Mouse (Mus musculus) ES-CJ7 (cell line): ENCODE measurements around the gene Sympk.
A peak's percentile ranks its signal among the peaks of the same experiment; 100 is the strongest.

Experiments used
- DNase-seq: peaks from one replicate; pipeline ENCODE4 v3.0.0; 2011; ENCODE audit warnings: low read depth, low spot score

The Sympk gene

DNA sequence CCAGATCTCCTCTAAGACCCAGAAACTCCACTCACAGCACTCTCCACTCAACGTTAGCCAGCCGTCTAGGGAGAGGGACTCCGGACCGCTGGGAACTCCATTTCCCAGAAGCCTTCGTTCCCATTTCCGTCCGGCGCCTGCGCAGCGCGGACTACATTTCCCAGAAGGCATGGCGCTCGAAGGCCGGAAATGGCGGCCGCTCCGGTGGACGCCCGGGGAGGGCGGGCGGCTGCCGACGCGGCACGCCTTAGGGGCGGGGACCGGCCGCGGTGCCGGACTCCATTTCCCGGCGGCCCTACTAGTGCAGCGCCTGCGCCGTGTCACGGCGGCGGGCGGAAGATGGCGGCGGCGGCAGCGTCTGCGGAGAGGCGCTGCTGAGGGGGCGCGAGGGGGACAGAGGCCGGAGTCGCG, at the start of gene Sympk:
Sympk (plus strand) TSS at position 282 of the 411 bp plus-strand sequence.
- DNase-seq = peak; percentile 93

DNA sequence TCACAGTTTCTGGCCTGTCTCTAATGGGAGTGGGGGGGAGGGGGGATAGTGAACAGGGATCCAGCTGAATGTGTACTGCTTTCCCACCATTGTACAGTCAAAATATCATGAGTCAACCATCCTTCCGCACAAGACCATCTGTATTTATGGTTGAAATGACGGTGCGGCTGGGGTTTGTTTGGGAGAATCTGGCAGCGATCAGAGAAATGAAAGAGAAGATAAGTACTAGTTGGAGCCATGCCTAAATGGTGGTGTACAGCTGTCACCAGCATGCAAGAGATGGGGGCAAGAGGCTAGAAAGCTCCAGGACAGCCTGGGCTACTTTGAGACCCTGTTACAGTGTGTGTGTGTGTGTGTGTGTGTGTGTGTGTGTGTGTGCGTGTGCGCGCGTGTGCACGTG, 45.8 kb upstream of the Sympk start:
- no peak for DNase-seq

DNA sequence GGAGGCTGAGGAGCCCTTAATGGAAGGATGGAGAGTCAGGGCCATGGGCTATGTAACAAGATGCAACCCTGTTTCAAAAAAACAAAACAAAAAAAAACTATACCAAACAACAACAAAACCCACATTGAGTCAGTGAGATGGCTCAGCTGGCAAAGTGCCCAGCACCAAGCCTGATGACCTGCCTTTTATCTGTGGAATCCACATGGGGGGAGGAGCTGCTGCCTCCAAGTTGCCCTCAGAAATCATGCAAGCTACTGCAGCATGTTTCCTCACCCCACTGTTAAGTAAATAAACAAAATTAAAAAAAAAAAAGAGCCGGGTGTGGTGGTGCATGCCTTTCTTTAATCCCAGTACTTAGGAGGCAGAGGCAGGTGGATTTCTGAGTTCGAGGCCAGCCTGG, 37.7 kb upstream of the Sympk start:
- no peak for DNase-seq

DNA sequence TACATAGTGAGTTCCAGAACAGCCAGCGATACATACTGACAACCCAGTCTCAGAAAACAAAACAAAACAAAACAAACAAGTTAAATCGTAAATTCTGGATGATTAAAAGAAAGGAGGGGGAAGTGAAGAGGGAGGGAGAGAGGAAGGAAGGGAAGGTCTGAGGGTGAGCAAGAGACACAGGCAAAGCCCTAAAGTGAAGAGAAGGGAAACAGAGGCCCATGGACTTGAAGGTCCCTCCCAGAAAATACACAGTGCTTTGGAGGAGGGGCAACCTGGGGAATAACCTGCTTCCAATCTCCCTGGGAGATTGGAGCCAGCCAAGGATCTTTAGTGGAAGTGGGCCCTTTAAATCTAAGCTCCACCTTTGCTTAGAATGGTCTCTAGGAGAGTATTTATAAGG, 37.1 kb upstream of the Sympk start, which contains the start of gene Nanos2:
Nanos2 (plus strand) TSS at position 301 of the 400 bp plus-strand sequence.
- DNase-seq = no peak

DNA sequence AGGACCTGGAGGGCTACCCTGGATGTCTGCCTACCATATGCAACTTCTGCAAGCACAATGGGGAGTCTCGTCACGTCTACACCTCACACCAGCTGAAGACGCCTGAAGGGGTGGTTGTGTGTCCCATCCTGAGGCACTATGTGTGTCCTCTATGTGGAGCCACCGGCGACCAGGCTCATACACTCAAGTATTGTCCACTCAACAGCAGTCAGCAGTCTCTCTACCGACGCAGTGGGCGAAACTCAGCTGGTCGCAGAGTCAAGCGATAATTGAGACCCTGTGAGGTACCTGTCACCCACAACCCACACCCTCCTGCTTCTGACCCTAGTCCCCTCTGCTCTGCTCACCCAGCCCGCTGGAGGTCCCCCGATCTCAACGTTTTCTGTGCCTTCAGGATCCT, 36.4 kb upstream of the Sympk start:
- no peak for DNase-seq

DNA sequence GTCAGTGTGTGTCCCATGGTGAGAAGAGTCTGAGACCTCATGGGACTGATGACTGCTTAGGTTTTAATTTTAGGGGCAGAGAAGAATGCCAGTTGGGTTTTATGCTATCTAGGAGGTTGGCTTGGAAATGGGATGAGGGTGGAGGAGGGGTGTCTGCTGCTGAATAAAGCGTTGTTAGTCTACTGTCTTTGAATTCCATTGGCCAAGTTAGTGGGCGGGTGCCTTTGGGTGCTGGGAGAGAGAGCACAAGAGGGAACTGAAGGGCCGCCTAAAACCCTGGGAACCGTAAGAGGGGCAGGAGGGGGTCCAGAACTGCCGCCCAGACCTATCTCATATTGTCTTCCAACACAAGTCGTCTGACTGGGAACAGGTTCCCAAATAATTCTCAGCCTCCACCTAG, 35.4 kb upstream of the Sympk start:
- DNase-seq = no peak

DNA sequence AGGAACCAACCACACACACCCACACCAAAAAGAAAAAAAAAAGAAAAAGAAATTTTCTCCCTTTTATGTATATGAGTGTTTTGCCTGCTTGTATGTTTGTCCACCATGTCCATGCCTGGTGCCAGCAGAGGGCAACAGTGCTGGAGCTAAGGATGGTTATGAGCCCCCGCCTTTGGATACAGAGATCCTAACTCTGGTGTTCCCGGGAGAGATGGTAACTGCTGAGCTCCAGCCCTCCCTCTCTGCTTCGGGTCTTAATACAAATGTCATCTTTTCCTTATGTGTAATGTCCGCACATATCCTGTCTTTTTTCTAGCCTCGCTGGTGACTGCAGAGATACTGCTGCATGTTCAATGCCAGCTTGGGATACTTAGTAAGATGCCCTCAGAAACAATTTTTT, 34.2 kb upstream of the Sympk start:
- no peak for DNase-seq

DNA sequence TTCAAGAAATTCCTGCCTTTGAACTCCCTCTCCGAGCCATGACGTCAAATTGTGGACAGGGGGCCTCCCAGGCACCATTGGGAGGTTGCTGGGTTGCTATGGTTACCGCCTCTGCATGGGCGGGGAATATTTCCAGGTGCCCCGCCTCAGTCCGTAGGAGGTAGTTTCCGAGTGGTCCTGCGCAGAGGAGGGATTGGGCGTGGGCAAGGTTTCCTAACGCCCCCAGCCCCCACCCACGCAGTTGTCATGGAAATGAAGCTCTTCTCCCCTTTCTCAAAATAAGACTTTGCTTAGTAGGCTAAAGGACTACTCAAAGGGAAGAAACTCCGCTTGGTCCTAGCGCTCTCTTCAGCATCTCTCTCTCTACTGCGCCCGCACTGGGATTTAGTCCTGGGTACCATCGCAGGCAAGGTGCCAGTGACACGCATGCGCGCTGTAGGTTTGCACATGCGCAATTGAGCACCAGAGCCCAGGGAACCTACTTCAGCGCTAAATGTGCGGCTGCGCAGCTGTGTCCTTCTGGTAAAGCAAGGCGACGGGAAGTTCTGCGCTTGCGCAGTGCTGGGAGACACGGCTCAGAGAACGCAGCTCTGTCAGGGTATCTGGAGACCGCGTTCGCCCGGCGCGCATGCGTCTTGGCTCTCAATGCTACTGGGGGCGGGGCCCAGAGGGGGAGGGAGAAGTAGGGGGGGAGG, 33.4 kb upstream of the Sympk start, which contains the start of gene Mypop:
Mypop (plus strand) TSS at position 645 of the 695 bp plus-strand sequence.
- peak; percentile 100 for DNase-seq

DNA sequence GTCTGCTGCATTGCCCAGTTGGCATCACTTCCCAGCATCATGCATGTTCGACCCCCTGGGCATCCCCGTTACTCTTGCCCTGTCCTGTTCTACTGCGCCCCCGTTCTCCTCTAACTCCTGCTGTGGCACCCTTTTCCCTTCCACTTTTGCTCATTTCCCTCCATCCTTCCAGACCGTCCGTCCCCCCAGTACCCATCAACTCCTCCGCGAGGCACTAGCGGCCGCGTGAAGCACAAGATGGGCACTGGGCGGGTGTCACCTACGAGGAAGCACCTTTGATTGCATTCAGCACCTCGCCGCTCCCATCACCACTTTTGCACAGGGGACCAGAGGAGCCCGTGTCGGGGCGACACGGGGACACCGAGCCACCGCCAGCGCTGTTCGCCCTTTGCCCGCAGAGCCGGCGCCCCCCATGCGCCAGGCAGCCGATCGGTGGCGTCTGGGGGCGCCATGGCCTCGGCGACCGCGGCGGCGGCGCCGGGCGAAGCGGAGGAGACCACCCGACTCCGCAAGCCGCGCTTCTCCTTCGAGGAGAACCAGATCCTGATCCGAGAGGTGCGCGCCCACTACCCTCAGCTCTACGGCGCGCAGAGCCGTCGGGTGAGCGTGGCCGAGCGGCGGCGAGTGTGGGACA, 32.4 kb upstream of the Sympk start:
- no peak for DNase-seq

DNA sequence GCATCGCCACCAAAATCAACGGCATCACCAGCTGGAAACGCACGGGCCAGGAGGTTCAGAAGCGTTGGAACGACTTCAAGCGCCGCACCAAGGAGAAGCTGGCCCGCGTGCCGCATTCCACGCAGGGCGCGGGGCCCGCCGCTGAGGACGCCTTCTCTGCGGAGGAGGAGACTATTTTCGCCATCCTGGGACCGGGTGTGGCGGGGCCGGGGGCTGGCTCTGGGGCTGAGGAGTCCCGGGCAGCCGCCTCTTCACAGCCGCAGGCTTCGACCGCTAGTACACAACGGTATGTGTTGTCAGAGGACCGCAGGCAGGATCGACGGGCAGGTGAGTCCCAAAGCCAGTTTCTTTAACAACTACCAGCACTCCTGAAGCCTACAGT, 31.9 kb upstream of the Sympk start:
- DNase-seq = no peak

DNA sequence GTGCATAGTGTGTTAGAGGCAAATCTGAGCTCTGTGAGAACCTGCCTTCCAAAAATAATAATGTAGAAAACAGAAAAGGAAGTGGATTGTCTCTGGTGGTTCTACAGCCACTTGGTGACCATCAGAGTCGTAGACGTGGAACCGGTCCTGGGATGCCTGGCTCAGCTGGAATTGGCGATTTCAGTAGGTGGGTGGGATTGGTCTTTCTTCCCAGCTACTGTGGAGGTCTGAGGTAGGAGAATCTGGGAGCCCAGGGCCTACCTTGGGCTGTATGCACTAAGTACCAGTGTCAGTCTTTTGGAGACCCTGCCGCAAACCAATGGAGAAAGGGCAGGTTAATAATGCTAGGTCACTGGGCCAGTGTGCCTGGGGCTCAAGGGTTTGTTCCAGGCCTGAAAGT, 31.1 kb upstream of the Sympk start:
- no peak for DNase-seq

DNA sequence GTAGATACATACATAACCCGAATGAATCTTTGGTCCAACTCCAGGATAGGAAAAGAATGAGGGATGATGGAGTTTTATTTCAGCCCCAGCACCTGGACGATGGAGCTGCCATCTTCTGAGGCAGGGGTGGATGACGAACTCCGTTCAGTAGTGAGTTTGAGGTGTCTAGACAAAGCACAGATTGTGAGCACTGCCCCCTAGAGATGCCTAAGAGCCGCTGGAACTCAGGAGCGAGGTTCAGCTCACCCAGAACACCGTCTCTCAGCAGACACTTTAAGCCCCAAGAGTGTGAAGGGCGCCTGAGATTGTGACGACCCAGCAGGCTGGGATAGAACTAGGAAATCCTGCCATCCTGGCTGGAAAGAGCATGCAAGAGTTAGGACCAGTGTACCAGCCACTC, 25.3 kb upstream of the Sympk start:
- peak; percentile 53 for DNase-seq

DNA sequence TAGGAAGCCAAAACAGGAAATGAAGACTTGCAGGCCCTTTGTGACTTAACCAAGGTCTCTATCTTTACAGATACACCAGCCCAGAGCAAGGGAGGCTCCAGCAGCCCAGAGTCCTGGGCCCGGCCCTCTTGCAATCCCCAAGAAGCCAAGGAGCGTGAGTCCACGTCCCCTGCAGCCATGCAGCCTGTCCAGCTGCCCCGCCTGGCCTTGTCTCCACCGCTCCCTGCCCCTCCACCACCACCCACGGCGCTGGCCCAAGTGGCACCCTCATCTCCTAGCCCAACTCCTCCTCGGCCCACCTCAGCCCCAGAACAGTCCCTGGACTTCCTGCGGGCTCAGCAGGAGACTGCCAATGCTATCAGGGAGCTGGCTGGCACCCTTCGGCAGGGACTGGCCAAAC, 23.8 kb upstream of the Sympk start:
- DNase-seq = no peak

DNA sequence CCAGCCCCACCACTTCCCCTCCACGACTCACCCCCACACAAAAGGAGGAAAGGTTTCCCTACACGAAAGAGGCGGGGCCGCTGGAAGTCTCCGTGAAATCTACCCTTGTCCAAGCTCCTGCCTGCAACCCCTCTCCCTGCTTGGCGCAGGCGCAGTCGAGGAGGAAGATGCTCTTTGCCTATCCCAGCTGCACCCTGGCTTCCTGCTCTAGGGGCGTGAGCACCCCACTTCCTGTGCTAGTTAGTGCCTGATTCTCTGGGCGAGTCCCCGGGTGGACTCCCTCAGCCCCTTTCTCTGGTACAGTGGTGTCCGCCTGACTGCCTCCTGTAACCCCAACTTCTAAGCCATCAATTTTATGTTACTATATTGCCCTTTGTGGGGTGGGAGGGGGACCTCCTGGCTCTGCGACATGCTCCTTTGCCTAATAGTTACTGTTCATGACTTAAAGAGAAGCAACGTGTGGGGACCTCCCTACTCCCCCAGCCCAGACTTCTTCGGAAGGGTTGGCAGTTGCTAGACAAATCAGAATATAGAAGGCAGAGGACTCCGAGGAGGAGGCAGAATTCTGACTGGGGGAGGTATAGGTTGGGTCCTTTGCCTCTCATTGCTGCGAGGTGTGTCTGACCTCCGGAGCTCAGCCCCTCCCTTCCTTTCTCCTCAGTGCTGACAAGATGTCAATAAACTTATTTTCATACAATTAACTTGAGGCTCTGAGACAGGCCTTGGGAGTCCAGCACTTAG, 22.9 kb upstream of the Sympk start:
- DNase-seq = peak; percentile 85

DNA sequence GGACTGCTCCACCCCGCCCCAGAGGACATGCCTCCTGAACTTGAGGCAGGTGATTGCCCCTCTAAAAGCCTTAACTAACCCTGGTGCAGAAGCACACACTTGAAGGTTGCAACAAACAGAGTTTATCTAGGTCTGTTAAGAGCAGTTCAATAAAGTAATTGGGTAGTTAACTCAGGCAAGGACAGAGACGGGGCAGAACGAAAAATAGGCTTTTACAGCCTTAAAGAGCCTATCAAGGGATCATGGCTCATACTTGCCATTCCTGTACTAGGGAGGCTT, 22.4 kb upstream of the Sympk start:
- no peak for DNase-seq

DNA sequence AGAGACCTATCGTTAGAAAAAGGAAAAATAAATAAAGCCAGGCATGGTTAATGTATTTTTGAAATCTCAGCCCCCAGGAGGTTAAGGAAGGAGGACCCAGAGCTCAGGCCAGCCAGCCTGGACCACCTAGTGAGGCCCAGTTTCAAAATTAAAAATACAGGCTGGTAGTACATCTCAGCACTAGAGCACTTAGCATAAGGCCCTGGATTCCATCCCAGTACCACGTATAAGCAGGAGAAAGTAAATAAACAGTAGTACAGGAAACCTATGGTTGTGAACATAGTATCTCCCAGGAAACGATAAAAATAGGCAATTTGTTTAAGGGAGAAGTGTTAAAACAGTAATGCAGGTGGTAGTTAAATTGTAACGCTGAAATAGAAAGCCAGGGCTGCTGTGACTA, 22.1 kb upstream of the Sympk start:
- no peak for DNase-seq

DNA sequence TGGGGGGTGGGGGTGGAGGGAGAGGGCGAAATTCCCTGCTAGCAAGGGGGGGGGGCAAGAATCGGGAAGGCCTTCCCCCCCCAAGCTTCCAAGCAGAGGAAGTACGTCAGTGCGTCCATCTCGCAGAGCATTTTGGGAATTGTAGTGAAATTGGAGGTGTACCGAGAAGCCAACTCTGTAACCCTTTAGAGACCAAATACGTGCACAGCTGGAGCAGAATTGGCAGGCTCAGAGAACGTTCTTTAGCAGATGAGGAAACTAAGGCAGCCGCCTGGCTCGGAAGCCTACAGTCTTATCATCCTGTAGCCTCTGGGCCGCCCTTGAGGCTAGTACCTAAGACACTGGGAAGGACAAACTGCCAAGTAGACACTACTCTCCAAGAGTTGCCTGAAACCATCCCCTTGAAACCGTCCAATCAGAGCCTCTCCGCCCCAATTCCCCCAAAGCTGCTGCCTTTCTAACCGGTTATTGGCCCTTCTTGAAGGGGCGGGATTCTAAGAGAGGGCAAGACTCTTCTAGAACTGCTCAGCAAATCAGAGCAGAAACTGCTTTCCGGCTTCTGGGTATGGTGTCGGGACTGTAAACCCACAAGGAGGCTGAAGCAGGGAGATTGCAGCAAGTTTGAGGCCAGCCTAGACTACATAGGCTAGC, 21.2 kb upstream of the Sympk start:
- peak; percentile 93 for DNase-seq

DNA sequence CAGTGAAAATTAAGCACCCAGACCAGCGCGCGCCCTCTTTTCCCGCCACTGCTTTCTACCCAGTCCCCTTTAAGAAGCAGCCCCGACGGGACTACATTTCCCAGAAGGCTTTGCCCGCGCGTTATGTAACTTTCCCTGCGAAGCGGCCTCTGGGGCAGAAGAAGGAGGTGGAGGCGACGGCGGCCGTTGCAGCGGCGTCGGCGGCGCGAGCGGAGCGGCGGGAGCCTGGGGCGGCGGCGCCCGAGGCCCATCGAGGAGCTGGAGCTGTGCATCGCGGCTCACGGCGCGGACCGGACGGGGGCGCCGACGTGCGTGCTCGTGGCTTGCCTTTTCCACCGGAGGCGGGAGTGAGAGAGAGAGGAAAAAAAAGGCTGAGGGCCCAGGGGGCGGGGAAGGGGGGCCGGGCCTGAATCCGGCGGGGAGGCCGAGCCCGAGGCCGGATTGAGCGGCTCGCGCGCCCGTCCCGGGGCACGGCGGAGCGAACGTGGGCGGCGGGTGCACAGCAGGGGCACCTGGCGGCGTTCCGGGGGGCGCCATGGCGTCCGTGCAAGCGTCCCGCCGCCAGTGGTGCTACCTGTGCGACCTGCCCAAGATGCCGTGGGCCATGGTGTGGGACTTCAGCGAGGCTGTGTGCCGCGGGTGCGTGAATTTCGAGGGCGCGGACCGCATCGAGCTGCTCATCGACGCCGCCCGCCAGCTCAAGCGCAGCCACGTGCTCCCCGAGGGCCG, 20.1 kb upstream of the Sympk start, which contains the start of gene Irf2bp1:
Irf2bp1 (plus strand) TSS at position 143 of the 729 bp plus-strand sequence.
- DNase-seq = peak; percentile 90

DNA sequence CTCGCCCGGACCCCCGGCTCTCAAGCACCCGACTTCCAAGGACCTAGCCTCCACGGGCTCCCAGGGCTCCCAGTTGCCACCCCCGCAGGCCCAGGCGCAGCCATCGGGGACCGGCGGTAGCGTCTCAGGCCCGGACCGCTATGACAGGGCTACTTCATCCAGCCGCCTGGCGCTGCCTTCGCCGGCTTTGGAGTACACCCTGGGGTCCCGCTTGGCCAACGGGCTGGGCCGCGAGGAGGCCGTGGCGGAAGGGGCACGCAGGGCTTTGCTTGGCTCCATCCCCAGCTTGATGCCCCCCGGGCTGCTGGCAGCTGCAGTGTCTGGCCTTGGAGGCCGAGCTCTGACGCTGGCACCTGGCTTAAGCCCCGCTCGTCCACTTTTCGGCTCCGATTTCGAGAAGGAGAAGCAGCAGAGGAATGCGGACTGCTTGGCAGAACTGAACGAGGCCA, 19.5 kb upstream of the Sympk start:
- no peak for DNase-seq

DNA sequence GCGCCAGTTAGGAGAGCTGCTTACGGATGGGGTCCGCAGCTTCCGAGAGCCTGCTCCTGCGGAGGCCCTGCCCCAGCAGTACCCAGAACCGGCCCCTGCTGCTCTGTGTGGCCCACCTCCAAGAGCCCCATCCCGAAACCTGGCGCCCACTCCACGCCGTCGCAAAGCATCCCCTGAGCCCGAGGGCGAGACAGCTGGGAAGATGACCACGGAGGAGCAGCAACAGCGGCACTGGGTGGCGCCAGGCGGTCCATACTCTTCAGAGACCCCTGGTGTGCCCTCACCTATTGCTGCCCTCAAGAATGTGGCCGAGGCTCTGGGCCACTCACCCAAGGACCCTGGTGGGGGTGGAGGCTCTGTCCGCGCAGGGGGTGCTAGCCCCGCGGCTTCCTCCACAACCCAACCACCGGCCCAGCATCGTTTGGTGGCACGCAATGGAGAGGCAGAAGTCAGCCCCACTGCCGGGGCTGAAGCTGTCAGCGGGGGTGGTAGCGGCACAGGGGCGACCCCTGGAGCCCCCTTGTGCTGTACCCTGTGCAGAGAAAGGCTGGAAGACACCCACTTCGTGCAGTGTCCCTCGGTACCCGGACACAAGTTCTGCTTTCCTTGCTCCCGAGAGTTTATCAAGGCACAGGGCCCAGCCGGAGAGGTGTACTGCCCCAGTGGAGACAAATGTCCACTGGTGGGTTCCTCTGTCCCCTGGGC, 18.6 kb upstream of the Sympk start:
- DNase-seq = no peak

DNA sequence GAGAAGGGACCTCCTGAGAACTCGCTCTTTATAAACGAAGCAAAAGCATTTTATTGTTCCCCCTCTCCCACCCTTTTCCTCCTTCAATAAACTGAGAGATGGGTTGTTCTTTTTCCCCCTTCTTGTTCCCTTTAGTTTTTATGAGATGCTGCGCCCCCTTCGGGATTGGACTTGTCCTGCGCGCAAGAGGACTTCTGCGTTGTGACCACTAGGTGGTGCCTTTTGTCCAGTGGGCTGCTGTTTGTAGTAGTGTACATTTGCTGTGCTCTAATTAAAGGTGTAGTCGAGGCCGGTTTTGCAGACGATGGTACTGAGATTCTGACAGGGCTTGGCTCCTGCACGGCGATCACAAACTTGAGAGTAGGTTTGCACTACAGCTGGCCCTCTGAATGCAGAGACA, 17.7 kb upstream of the Sympk start:
- DNase-seq = peak; percentile 92
